Mouse (Mus musculus): ENCODE data around the gene Ebf4. TPM values are rescaled to one million over a fixed set of nuclear protein-coding genes. Genes with fewer than 3 reads are reported as not detected.

Ebf4 gene
- polyA plus RNA-seq, 1 experiment from 2014 or later, result 0.79 TPM

DNA sequence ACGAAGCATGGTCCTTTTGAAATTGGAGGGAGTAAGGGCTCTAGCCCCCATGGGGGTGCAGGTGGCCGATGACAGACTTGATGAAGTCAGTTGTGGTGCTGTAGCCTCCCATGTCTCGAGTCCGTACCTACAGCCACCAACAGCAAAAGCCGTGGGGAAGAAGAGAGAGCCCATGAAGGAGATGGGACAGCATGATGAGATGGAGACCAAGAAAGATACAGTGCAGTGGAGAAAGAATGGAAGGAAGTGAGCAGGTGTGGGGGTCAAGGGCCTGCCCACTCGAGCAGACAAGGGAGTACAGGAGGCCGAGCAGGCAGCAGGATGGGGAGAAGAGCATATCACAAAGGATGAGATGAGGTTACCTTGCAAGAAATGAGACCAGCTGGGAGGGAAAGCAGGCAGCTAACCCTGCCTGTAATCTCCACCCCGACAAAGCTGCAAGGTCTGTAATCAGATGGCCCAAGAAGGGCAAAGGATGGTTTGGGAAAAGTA is 15.3 kb upstream of the Ebf4 start:
- Histone ChIP-seq H3K27ac (no peak overlapping the region), H3K4me3 (no peak overlapping the region), H3K4me1 (peaks cover 34% of the 10 kb centered on the region), H3K9me3 (no peaks in the 10 kb centered on the region), H3K36me3 (replicated peaks) (peaks cover 76% of the 10 kb centered on the region), H3K27me3 (ENCODE audit: poor library complexity, severe bottlenecking) (no peaks in the 10 kb centered on the region)
- DNase-seq (ENCODE audit: extremely low spot score, low spot score), result no peak
- WGBS, result 39% methylated on average over 8 of the region's 8 CpGs

DNA sequence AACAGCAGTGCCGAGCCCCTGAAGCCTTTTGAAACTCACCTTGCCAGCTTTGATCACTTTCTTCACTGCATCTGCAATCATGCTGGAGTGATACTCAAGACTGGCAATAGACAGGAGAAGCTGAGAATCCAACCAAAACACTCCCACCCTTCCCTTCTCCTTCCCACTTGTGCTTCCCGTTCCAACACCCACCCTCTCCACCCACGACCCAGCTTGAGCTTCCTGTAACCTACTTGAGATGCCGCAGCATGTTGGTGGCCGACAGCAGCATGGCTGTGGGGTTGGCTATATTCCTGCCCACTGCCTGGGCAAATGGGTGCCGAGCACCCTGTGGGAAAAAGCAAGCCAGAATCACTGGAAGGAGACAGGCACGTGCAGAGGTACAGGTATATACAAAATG is 14.7 kb upstream of the Ebf4 start:
- 74% methylated on average over 7 of the region's 7 CpGs for WGBS
- H3K4me3 ChIP-seq, result no peak overlapping the region

DNA sequence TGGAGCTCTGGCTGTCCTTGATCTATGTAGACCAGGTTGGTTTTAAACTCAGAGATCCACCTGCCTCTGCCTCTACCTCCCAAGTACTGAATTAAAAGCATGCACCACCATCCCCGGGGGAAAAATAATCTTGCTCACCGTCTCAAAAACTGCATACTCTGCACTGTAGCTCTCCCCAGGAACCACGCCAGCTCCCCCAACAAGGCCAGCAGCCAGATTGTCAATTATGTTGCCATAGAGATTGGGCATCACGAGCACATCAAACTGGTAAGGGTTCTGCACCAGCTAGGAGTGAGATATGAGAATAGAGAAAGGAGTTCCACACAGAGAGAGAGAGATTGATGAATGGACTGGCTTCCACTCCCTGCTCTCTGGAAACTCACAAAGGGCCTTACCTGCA is 14.2 kb upstream of the Ebf4 start:
- Histone ChIP-seq H3K4me1 (peaks cover 36% of the 10 kb centered on the region), H3K27me3 (ENCODE audit: poor library complexity, severe bottlenecking) (no peaks in the 10 kb centered on the region), H3K27ac (no peak overlapping the region), H3K4me3 (no peak overlapping the region), H3K9me3 (no peaks in the 10 kb centered on the region), H3K36me3 (replicated peaks) (peaks cover 68% of the 10 kb centered on the region)
- WGBS, result 84% methylated on average over 4 of the region's 4 CpGs
- no peak for DNase-seq (ENCODE audit: extremely low spot score, low spot score)

More for the DNA sequence above, 14.7 kb upstream of the Ebf4 start:
- H3K36me3 ChIP-seq (replicated peaks), result peaks cover 72% of the 10 kb centered on the region
- DNase-seq (ENCODE audit: extremely low spot score, low spot score), result no peak
- H3K9me3 ChIP-seq, result no peaks in the 10 kb centered on the region
- no peak overlapping the region for H3K27ac ChIP-seq
- H3K27me3 ChIP-seq (ENCODE audit: poor library complexity, severe bottlenecking), result no peaks in the 10 kb centered on the region
- H3K4me1 ChIP-seq, result peaks cover 37% of the 10 kb centered on the region

DNA sequence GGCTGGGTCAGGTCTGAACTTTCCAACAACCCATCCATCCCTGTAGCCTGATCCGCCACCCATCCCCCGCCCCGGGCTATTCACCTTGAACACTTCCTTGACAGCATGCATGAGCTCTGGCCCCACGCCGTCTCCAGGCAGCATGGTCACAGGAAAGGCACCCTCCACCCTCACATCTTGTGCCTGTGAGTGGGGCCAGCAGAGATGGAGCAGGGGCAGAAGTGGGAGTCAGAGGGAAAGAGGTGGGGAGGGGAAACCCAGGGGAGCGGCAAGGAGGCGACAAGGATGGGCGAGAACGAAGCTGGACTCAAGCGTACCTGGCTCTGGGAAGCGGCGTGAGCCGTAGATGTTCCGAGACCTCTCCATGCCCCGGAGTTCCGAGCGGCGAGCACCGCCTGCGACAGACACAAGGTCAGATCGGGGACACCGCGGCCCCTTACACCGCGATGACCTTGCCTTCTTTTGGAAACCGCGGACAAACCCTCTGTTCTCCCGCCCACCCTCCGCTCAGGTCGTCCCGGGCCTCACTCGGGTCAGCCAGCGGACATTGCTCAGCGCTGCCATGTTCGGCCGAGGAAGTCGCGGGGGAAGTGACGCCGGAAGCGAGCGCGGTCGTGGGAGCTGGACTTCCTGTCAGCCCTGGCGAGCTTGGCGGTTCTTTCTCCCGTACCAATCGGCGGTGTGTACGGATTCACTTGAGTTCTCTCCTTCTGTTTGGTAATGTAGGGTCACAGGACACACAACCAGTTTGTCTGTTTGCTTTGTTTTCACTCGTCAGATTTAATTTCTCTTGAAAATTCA is 10.9 kb upstream of the Ebf4 start, which contains the start of gene Idh3b:
Idh3b (minus strand) TSS at position 694 of the 801 bp plus-strand sequence.
- peak; percentile 90 for DNase-seq (ENCODE audit: extremely low spot score, low spot score)
- Histone ChIP-seq H3K36me3 (replicated peaks) (peaks cover 37% of the 10 kb centered on the region), H3K27ac (peak within 1 kb of the TSS; percentile 91), H3K27me3 (ENCODE audit: poor library complexity, severe bottlenecking) (no peaks in the 10 kb centered on the region), H3K4me3 (peak within 1 kb of the TSS; percentile 80), H3K9me3 (no peaks in the 10 kb centered on the region), H3K4me1 (peaks cover 21% of the 10 kb centered on the region)
- WGBS, result under 1% methylated on average over 51 of the region's 51 CpGs

DNA sequence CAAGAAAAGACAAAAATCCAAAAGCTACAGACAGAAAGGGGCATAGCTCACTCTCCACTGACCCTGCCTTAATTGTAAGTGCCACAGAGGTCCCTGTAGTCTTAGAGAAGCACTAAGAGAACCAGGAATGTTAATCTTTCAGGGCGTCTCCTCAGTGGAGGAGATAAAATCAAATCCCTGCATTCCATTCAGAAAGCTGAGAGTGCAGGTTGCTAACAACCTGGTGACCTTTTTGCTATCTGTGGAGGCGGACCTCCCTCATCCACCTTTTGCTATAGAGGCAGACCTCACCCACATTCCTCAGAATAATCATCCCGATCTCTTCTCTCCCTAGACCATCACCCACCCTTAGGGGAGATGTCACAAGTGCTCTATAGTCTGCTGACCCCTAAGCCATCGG is 5.9 kb upstream of the Ebf4 start:
- H3K27me3 ChIP-seq (ENCODE audit: poor library complexity, severe bottlenecking), result peaks cover 24% of the 10 kb centered on the region
- WGBS, result 67% methylated on average over 4 of the region's 4 CpGs
- 0 out of 2 replicates have a peak, but pooled peaks cover 2% of the 10 kb centered on the region for H3K36me3 ChIP-seq (replicated peaks)
- no peak overlapping the region for H3K27ac ChIP-seq
- H3K4me3 ChIP-seq, result no peak overlapping the region
- H3K9me3 ChIP-seq, result no peaks in the 10 kb centered on the region
- H3K4me1 ChIP-seq, result peaks cover 28% of the 10 kb centered on the region
- DNase-seq (ENCODE audit: extremely low spot score, low spot score), result no peak

DNA sequence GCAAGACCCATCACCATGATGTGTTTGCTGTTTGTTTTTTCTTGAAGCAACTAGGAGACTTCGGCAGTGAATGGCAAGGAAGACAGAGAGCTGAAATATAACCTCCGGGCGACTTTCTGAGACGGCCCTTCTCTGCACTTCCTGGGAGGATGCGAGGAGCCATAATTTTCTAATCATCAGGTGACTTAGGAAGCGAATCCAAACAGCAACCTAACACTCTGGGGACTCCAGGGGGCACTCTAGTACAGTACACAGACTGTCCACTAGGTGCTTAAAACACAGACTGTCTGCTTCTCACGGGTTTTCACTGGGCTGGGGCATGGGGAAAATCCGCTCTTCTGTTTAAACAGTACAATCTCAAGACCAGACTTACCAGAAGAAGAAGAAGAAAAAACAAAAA is 3.5 kb upstream of the Ebf4 start:
- Histone ChIP-seq H3K27me3 (ENCODE audit: poor library complexity, severe bottlenecking) (peaks cover 45% of the 10 kb centered on the region), H3K4me1 (peaks cover 39% of the 10 kb centered on the region), H3K36me3 (replicated peaks) (no peaks in the 10 kb centered on the region), H3K9me3 (no peaks in the 10 kb centered on the region), H3K4me3 (no peak overlapping the region), H3K27ac (no peak overlapping the region)
- peak; percentile 48 for DNase-seq (ENCODE audit: extremely low spot score, low spot score)
- WGBS, result 24% methylated on average over 8 of the region's 8 CpGs

DNA sequence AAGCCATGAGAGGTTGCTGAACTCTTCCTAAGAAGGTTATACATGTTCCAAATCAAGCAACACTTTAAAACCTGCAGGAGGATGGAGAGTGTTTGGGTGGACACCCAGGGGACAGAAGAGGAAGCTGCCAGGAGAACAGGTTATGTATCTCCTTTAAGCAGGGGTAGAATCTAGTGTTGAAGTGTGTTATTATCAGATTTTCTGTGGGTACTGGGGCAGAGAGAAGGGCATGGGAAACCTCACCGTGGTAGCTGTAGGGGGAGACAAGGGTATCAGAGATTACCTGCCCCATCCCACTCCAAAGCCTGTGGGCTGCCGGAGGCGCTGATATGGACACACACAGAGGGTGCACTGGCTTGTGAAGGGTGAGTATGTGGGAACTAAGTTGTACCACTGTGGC is 2.0 kb upstream of the Ebf4 start:
- Histone ChIP-seq H3K27me3 (ENCODE audit: poor library complexity, severe bottlenecking) (peaks cover 61% of the 10 kb centered on the region), H3K9me3 (no peaks in the 10 kb centered on the region), H3K4me3 (no peak overlapping the region), H3K27ac (no peak overlapping the region), H3K36me3 (replicated peaks) (peaks cover 3% of the 10 kb centered on the region; the same call in 1 of the 2 replicates), H3K4me1 (peaks cover 49% of the 10 kb centered on the region)
- 51% methylated on average over 3 of the region's 3 CpGs for WGBS
- no peak for DNase-seq (ENCODE audit: extremely low spot score, low spot score)

DNA sequence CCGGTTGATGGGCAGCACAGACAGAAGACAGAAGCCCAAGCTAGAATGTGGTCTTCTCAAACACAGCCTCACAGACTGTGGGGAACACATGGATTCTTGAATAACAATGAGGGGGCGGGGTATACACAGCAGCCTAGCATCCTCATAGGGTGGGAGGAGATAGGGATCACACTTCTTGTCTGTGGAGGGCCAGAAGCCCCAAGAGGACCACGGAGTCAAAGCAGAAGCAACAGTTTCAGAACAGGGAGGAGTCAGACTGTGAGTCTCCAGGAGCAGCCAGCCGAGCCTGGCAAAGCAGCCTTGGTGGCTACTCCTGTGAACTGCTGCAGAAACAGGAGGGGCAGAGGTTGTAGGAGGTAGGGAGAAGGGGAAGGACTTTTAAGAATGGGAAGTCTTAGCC is 1.5 kb upstream of the Ebf4 start:
- WGBS, result 9% methylated on average over 4 of the region's 4 CpGs
- Histone ChIP-seq H3K36me3 (replicated peaks) (peaks cover 8% of the 10 kb centered on the region), H3K27me3 (ENCODE audit: poor library complexity, severe bottlenecking) (peaks cover 66% of the 10 kb centered on the region), H3K9me3 (no peaks in the 10 kb centered on the region), H3K4me1 (peaks cover 49% of the 10 kb centered on the region), H3K27ac (no peak overlapping the region), H3K4me3 (peak overlapping the region; percentile 78; the same call in 1 of the 2 replicates)
- DNase-seq (ENCODE audit: extremely low spot score, low spot score), result no peak

DNA sequence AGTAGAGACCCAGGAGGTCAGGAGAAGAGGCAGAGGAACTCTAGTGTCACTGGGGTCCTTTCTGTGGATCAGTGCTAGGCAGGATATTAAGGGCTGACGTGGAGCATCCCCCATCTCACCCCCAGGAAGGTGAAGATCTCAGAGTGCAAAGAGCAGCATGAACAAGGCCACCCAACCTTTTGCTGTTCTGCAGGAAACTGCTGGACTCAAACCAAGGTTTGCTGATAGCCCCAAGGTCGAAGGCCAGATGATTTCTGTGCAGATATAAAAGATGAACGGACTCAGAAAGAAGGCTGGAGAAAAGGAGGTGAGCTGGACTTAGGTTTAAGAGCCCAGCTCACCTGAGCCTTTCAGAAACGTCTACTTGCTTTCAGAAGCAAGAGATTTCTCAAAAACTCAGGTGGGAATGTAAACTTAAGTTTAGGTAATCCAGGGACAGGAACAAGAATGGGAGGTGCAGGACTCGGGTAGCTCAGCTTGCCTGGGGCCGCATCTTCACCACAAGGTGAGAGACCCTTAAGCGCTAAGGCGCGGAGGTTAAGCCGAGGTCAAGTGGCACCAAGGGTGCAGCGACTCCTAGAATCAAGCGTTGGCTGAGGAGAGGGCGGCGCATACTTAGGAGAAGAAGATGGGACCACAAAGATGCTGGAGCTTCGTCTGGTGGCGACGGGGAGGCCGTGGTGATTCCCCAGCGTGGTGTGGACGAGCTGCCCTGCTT is 592 bp upstream of the Ebf4 start:
- H3K4me3 ChIP-seq, result peak overlapping the region; percentile 78
- H3K27me3 ChIP-seq (ENCODE audit: poor library complexity, severe bottlenecking), result peaks cover 66% of the 10 kb centered on the region
- peaks cover 49% of the 10 kb centered on the region for H3K4me1 ChIP-seq
- no peaks in the 10 kb centered on the region for H3K9me3 ChIP-seq
- peaks cover 9% of the 10 kb centered on the region for H3K36me3 ChIP-seq (replicated peaks)
- DNase-seq (ENCODE audit: extremely low spot score, low spot score), result no peak
- H3K27ac ChIP-seq, result peak overlapping the region; percentile 88
- 7% methylated on average over 20 of the region's 20 CpGs for WGBS

DNA sequence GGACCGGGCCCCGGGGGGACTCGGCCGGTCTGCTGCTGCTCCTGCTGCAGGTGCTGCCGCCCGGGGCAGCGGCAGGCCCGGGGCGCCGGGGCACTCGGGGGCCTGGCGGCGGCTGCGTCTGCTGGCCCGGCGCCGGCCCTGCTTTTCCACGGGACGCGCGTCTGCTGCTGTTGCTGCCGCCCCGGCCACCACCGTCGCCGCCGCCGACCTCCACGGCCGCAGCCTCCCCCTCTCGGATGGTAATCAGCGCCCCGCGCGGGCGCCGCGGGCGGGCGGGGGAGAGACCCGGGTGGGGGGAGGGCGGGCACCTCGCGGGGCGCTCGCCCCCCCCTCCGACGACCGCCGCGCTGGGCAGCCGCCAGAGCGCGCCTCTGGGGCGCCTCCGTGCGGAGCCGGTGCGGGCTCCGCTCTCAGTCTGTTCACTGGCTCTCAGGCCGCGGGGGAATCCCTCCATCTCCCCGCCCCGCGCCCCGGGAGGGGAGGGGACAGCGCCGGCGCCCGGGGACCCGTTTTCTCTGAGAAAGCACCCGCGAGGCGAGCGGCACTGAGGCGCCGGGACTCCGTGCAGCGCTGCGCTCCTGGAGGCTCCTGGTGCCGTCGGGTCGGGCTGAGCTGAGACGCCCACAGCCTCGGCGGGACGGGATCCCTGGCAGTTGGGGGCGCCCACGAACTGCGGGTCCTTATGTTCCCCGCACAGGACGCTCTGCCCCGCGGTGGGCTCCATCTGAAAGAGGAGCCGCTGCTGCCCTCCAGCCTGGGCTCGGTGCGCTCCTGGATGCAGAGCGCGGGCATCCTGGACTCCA is 563 bp downstream of the Ebf4 start:
- Histone ChIP-seq H3K27ac (peak overlapping the region; percentile 88), H3K27me3 (ENCODE audit: poor library complexity, severe bottlenecking) (peaks cover 66% of the 10 kb centered on the region), H3K4me1 (peaks cover 49% of the 10 kb centered on the region), H3K4me3 (peak overlapping the region; percentile 78), H3K9me3 (no peaks in the 10 kb centered on the region), H3K36me3 (replicated peaks) (peaks cover 9% of the 10 kb centered on the region)
- under 1% methylated on average over 75 of the region's 99 CpGs for WGBS
- DNase-seq (ENCODE audit: extremely low spot score, low spot score), result peak; percentile 57

DNA sequence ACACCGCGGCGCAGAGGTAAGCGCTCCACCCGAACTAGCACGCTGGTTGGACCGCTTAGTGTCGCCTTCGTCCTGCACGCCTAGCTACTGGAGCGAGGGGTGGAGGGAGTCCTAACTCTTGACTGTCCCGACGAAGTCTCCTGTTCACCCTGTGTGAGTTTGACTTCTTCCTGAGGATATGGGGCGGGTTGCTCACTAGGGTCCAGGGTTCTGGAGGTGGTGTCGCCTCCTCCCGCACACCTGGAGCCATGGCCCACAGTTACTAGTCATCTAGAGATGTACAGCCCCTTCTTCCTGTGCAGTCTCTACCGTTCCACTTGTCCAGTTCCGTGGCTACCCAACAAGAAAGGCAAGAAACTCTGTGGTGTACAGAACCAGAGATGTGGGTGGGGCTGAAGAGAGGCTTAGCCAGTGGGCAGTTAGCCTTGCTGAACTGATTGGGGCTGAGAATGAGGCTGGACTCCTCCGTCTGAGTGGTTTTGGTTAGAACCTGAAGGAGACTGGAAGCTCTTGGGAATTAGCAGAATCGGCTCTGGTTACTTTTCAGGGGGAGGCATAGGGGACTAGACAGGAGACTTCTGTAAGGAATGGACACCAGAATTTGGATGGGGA is 1.3 kb downstream of the Ebf4 start:
- Histone ChIP-seq H3K27me3 (ENCODE audit: poor library complexity, severe bottlenecking) (peaks cover 66% of the 10 kb centered on the region), H3K4me3 (peak overlapping the region; percentile 78), H3K36me3 (replicated peaks) (peaks cover 9% of the 10 kb centered on the region), H3K4me1 (peaks cover 47% of the 10 kb centered on the region), H3K27ac (peak overlapping the region; percentile 88), H3K9me3 (no peaks in the 10 kb centered on the region)
- peak; percentile 35 for DNase-seq (ENCODE audit: extremely low spot score, low spot score)
- WGBS, result 2% methylated on average over 20 of the region's 20 CpGs

DNA sequence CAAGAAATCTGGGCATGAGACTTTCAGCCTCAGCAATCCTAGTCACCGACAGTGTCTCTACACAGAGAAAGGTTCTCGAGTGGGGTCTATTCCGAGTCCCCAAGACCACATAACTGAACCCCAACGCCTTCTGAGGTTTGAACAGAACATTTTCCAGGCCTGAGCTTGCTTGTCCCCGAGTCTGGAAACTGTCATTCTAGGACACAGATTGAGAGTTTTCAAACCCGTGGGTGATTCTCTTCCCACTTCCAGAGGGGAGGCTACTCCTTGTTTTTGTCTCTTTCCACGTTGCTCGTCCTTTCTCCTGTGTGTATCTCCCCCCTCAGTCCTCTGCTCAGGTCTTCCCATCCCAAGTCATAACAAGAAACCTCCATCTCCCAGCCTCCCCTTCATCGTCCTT is 2.6 kb downstream of the Ebf4 start:
- WGBS, result 84% methylated on average over 9 of the region's 9 CpGs
- Histone ChIP-seq H3K27me3 (ENCODE audit: poor library complexity, severe bottlenecking) (peaks cover 57% of the 10 kb centered on the region), H3K36me3 (replicated peaks) (peaks cover 9% of the 10 kb centered on the region), H3K4me1 (peaks cover 50% of the 10 kb centered on the region), H3K27ac (no peak overlapping the region), H3K9me3 (no peaks in the 10 kb centered on the region), H3K4me3 (no peak overlapping the region)
- DNase-seq (ENCODE audit: extremely low spot score, low spot score), result no peak
